Mouse (Mus musculus): ENCODE data around the gene Uqcrc1.

- no peak for TF ChIP-seq CTCF (IDR thresholded peaks at IDR 0.05; ENCODE audit: low read depth, low read length)
- no peak for TF ChIP-seq POLR2A (IDR thresholded peaks at IDR 0.05; ENCODE audit: borderline replicate concordance, low read depth, low read length)
These were observed 34.2 kb downstream of the Uqcrc1 start for GRCm38 (mm10) chr9:108970623-108971022.
